Mouse (Mus musculus): Measurements from ENCODE around the gene Iyd. TPM values are rescaled to one million over a fixed set of nuclear protein-coding genes. Genes with fewer than 3 reads are reported as not detected.
"Not testable (repeated sequence)": the region's sequence is repeated elsewhere in the genome, so short reads cannot be mapped to it uniquely, and the experiment has no call there.

Iyd gene
- total RNA-seq (2021), result 1 to 10 TPM; 1.2 to 2.6 TPM

DNA sequence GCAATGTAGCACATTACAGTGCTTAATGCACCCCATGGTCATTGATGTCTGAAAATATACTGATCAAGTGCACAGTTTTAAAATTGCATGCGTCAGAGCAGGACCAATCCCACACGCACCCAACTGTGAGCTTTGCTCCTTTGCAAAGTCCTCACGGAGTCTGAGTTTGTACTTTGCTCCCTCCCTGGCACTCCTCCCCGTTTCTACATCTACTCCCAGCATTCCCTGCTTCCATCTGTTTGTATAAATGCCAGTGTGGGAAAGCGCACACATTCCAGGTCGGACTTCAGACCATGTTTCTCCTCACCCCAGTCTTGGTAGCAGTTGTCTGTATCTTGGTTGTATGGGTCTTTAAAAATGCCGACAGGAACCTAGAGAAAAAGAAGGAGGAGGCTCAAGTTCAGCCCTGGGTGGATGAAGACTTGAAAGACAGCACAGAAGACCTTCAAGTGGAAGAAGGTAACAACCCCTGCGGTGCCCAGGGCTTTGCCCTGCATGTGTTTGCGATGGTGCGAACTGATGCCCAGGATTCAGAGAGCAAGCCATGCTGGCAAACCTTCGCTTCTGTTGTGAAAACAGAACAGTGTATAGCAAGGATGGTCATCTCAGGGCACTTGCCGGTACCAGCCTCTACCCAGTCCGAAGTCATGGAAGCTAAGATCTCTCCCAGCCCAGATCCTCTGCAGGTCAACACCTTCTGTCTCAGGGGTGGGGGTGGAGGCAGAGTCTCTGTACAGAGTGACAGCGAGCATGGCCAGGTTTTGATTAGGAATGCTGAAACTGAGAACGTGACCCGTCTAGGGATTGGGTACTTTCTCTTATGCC is at the start of gene Iyd:
Gene Iyd (plus strand): TSS at position 238 of the 825 bp plus-strand sequence.
- DNase-seq (ENCODE audit: extremely low spot score in 1 of 2, low spot score in 2 of 2), result no peak
- intact Hi-C loops (cut with DNase I), result no loop called here

- DNase-seq (ENCODE audit: extremely low spot score in 1 of 2, low spot score in 2 of 2), result peak in 1 of 2 experiments; percentile 60
- intact Hi-C loops (cut with DNase I), result no loop called here
Observed at GRCm38 (mm10) chr10:3496791-3497190, 43.2 kb upstream of the Iyd start.

- intact Hi-C loops (cut with DNase I); DNase-seq (ENCODE audit: extremely low spot score in 1 of 2, low spot score in 2 of 2): not testable (repeated sequence)
Observed at GRCm38 (mm10) chr10:3500846-3501245, 39.2 kb upstream of the Iyd start.

DNA sequence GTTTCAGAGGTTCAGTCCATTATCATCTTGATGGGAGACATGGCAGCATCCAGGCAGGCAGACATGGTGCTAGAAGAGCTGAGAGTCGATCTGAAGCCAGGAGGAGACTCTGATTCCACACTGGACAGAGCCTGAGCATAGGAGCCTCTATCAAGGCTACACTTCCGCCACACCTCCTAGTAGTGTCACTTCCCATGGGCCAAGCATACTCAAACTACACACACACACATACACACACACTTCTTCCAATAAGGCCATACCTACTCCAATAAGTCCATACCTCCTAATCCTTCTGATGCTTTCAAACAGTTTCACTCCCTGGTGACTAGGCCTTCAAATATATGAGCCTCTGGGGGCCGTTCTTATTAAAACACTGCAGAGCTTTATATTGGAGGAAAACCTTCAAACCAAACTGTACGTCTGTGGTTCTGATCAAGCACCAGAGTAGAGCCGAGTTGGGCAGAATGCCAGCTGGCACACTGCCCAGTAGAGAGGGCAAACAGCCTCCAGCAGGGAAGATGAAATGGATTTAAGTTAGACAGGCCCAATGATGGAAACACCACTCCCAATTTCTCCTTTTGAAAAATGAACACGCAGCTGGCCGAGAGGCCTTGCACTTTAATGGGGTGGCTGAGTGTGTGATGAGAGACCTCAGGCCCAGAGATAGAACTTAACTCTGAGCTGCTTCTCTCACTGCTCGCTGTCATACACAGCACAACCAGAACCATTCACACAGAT is 32.4 kb upstream of the Iyd start:
- peak; percentile 63 to 87 for DNase-seq (ENCODE audit: extremely low spot score in 1 of 2, low spot score in 2 of 2)
- intact Hi-C loops (cut with DNase I), result no loop called here

GRCm38 (mm10) chr10:3508222-3508588 is 31.8 kb upstream of the Iyd start:
- intact Hi-C loops (cut with DNase I), result no loop called here
- no peak for DNase-seq (ENCODE audit: extremely low spot score in 1 of 2, low spot score in 2 of 2)

- no peak for DNase-seq (ENCODE audit: extremely low spot score in 1 of 2, low spot score in 2 of 2)
- intact Hi-C loops (cut with DNase I), result no loop called here
Observed at GRCm38 (mm10) chr10:3508746-3509145, 31.3 kb upstream of the Iyd start.

GRCm38 (mm10) chr10:3509663-3510277 is 30.3 kb upstream of the Iyd start:
- DNase-seq (ENCODE audit: extremely low spot score in 1 of 2, low spot score in 2 of 2), result no peak
- intact Hi-C loops (cut with DNase I), result no loop called here

DNA sequence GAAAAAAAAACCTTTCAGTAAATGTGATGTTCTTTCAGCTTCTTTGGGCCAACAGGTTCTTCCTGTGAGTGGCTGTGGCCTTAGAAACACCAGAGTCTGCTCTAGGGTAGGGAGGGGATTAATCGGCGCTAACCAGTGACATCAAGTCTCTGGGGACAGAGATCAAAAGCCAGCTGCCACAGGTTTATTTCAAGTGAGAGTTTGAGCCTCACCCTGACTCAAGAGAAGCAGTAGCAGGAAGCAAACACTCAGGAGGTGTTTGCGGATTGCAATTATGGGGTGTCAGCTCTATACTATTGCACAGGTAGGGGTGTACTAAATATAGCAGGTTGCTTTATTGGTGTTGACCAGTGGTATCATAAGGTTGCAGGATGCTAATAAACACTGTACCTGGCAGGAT is 29.6 kb upstream of the Iyd start:
- intact Hi-C loops (cut with DNase I), result no loop called here
- no peak for DNase-seq (ENCODE audit: extremely low spot score in 1 of 2, low spot score in 2 of 2)

DNA sequence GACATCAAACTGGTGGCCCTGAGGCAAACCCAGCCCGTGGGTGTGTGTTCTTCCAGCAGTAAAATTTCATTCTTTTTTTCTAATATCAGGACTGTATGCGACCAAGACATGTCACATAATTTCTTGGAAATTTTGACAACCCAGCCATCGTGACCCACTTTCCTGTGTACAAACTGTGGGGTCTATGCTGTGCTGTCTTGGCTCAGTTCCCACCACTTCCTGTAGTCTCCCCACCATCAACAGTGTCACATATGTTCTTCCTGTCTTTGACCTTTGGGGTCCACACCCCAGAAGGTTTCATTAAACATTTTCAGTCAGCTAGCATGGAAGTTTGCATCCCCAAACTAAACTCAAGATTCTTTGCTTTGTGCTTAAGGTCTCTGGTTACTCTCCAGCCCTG is 28.6 kb upstream of the Iyd start:
- no peak for DNase-seq (ENCODE audit: extremely low spot score in 1 of 2, low spot score in 2 of 2)
- intact Hi-C loops (cut with DNase I), result no loop called here

DNA sequence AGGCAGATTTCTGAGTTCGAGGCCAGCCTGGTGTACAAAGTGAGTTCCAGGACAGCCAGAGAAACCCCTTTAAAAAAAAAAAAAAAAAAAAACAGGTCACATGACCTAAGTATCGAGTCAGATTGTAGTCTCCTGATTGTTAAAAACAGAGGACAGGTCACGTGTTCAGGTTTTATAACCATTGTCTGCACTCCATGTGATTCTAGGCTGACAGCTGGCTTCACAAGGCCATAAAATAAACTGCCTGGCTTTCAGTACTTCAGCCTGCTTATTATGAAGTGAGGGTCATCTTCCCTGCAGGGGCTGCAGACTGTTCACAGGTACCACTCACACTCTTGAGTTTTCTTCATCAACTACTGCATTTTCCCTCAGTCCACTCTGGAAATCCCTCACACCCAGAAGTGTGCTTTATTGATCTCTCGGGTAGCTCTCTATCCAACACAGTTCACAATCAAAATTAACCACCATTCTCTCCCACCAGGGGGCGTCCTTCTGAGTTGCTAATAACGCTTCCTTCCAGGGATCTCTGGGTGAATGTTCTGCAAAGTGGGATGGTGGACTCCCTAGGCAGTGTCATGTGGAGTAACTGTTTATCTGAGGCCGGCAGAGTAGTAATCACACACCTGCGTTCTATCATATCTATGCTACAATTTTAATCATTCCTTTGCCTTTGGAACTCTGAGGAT is 27.3 kb upstream of the Iyd start:
- intact Hi-C loops (cut with DNase I), result no loop called here
- peak in 1 of 2 experiments; percentile 45 for DNase-seq (ENCODE audit: extremely low spot score in 1 of 2, low spot score in 2 of 2)

- intact Hi-C loops (cut with DNase I), result no loop called here
- no peak for DNase-seq (ENCODE audit: extremely low spot score in 1 of 2, low spot score in 2 of 2)
Observed at GRCm38 (mm10) chr10:3513947-3514346, 26.1 kb upstream of the Iyd start.

- intact Hi-C loops (cut with DNase I), result no loop called here
Observed at GRCm38 (mm10) chr10:3514634-3515033, 25.4 kb upstream of the Iyd start.

GRCm38 (mm10) chr10:3516442-3516841 is 23.6 kb upstream of the Iyd start:
- intact Hi-C loops (cut with DNase I), result no loop called here
- no peak for DNase-seq (ENCODE audit: extremely low spot score in 1 of 2, low spot score in 2 of 2)

More at GRCm38 (mm10) chr10:3514634-3515033, 25.4 kb upstream of the Iyd start:
- peak in 1 of 2 experiments; percentile 45 for DNase-seq (ENCODE audit: extremely low spot score in 1 of 2, low spot score in 2 of 2)

DNA sequence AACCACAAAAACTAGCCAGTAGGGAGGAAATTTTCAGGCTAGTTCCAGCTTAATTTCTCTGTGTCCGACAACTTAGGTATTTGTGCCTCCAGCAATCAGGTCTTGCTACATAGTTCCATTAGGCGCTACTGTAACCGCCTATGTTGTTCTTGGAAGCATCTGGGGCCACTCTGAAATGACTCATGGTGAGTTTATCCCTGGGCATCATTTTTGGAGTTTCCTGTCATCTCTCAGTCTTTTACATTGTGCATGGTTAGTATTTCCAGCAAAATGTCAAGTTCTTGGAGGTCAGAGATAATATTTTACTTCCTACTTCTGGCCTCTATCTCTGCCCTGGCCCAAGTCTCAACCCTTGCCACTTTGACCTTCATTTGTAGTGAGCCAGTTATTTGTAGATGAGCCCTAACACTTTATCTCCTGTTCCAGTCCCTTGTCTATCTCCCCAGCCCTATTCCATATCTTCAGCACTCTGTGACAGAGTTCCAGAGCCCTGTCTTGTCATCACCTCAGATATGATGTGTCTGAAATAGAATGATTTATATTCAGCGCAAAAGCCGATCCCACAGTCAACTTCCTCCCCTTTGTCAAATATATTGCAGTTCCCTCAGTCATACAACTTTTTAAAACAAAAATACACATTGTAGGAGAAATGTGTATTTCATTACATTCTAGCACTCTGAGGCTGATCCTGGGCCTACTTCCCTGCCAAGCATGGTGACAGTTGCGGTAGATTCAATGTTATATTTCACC is 16.8 kb upstream of the Iyd start:
- intact Hi-C loops (cut with DNase I), result loop anchor here (10.0 kb wide), 1 partner anchor 158 kb away; the partner anchor contains the start of gene Ppp1r14c
- DNase-seq (ENCODE audit: extremely low spot score in 1 of 2, low spot score in 2 of 2), result no peak

DNA sequence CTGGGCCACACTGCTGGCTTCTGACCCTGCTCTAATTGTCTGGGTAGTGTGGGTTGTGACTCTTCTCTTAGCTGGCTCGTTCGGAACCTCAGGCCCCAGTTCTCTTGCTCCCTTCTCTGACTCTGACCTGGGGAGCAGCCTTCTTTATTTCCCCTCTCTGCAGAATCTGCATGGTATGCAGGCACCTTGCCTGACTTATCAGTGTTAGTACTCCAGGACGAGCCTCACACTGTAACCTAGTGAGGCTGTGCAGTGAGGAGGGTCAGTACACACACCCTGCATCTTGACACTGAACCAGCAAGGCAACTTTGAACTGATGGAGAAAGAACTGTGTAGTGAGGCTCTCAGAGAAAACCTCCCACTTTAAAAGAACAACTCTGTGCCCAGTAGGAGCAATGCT is 15.5 kb upstream of the Iyd start:
- DNase-seq (ENCODE audit: extremely low spot score in 1 of 2, low spot score in 2 of 2), result no peak
- intact Hi-C loops (cut with DNase I), result loop anchor here (10.0 kb wide), 1 partner anchor 160 kb away; the partner anchor contains the start of gene Ppp1r14c

DNA sequence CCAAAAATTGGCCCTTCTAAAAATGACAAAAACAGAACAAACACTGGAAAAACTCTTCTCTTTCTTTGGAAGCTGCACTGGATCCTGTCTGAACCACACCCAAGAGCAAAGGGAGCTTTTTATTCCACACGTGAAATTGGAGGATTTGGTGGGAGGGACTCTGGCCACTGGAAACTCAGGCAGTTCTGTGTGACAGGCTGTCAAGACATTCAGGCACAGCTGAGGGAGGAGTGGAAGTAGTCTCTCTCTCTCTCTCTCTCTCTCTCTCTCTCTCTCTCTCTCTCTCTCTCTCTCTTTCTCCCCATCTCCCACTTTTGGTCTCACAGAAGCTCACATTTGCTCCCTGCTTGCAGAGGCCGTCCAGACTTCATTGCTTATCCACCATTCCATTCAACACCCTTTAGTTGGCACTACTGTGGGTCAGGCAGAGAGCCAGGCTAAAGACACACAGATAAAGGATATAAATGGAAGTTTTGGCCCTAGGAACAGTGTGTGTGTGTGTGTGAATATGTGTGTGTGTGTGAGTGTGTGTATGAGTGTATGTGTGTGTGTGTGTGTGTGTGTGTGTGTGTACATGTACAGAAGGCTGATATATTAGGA is 14.5 kb upstream of the Iyd start:
- intact Hi-C loops (cut with DNase I), result loop anchor here (10.0 kb wide), 1 partner anchor 161 kb away; the partner anchor contains the start of gene Ppp1r14c
- DNase-seq (ENCODE audit: extremely low spot score in 1 of 2, low spot score in 2 of 2), result no peak

DNA sequence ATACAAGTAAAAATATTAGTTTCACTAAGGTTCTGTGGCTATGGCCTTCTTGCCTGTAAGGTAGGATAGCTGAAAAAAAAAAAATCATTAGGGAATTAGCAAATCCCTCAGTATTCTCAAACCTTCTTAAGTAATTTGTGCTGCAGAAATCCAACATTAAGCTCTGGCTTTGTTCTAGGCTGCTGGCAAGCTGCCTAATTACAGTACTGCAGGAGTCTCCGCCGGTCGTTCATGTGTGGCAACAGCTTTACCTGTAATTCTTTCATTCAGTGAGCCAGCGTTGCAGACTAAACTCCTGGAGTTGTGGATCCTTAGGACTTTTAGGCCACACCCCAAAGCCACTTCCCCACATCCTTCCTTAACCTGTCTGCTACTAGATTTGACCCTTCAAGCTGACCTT is 10.2 kb upstream of the Iyd start:
- intact Hi-C loops (cut with DNase I), result loop anchor here (10.0 kb wide), 2 partner anchors 165 to 815 kb away; partner anchors contain the start of gene Ppp1r14c
- DNase-seq (ENCODE audit: extremely low spot score in 1 of 2, low spot score in 2 of 2), result no peak

GRCm38 (mm10) chr10:3530661-3531060 is 9.4 kb upstream of the Iyd start:
- DNase-seq (ENCODE audit: extremely low spot score in 1 of 2, low spot score in 2 of 2), result no peak
- intact Hi-C loops (cut with DNase I), result loop anchor here (1.0 to 10.0 kb wide), 2 partner anchors 197 to 814 kb away; no protein-coding TSS in a partner anchor

Data from left cerebral cortex, postnatal 10 days (tissue).